Mouse (Mus musculus): ENCODE measurements around the gene Stac3.
A peak's percentile ranks its signal among the peaks of the same experiment; 100 is the strongest.

Gene Stac3

DNA sequence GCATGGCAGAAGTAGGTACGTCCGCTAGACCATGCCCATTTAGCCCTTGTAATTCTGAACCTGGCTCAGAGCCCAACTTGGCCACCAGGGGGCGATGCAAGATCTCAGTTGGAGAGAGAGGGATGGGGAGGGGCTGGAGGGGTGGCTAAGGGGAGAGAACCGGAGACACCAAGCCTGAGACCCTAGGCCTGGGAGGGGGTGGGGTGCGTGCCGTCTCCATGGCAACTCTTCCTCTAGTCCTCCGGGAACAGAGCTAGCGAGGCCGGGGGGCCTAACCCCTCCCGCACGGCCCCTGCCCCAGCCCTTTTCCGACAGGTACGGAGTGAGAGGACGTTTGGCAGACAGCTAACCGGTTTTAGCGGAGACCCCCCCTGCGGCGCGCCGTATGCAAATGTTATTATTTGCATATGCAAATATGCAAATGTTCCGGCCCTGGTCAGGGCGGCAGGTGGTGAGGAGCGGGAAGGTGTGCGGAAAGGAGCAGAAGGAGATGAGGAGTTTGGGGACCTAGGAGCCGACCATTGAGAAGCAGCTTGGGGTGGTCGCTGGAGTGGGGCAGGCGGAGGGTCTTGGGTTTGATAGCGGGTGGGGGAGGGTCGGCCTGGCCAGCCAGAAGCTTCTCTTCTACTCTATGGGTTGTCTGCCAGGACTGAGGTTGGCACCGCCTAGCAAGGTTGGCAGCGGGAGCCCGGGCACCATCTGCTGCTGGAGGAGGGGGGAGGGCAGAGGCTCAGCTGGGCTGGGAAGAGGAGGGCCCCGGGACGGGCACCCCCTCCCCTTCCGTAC, 7.8 kb downstream of the Stac3 start:
- DNase-seq (ENCODE audit: low read depth, low spot score): peak; percentile 86

DNA sequence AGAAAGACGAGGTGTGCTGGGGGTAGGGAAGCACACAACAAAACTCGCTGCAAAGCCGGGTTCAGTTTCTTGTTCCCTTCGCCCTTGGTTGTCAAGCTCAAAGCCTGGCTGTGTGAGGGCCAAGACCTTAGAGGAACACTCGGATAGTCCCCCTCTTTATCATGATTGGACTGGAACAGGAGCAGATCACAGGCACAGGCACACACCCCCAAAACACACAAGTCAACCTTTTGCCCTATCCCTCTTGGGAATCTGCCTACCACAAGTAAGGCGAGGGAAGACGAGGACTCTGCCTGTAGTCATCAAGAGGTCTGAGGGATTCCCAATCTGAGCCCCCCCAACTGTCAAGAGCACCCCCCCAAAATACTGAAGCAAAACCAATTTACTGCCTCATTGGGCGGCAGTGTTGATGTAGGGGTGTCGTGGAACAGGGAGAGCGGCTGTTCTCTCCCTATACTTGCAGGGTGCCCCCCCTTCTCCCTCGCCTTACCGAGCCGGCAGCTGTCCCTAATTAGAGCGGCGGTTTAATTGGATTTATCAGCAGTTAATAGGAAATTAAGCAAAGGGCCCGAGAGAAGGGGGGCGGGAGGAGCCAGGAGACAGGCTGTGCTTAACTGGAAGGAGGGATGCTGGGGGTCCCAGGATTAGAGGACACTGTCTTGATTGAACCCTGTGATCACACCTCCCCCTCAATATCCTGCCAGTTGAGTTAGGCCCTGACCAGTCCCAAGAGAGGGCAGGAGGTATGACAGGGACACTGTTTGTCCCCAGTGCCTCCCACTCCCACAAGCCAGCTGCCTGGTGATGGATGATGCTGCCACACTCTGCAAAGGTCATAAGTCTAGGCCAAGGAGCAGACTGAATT, 8.6 kb downstream of the Stac3 start:
- DNase-seq (ENCODE audit: low read depth, low spot score): no peak

DNA sequence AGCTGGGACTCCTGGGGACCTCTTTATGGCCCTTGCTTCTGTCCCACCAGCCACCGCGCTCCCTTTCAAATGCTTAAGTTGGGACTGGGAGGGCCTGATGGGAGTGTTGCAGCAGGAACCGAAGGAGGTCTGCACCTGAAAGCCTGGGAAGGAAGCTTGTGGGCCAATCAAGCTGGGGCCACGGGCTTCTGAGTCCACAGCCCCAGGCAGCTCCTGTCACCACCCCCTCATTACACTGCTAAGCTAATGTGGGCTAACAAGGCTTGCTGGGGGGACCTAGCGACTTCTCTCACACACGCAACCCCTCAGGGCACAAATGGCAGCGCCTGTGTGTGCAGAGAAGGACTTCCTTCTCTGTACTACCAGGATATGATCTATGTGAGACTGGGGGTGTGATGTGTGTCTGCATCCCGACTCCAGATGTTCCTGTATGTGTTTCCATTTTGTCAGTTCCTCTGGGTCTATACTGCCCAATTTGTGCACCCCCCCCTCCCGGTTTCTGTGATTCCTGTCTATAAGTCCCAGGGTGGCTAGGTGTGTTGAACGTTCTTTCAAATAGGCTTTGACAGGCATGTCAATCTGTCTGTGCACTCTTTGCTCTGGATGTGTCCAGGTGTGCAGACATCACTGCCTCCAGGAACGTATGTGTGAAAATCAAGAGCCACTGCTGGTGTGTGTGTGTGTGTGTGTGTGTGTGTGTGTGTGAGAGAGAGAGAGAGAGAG, 9.6 kb downstream of the Stac3 start:
- DNase-seq (ENCODE audit: low read depth, low spot score): no peak

DNA sequence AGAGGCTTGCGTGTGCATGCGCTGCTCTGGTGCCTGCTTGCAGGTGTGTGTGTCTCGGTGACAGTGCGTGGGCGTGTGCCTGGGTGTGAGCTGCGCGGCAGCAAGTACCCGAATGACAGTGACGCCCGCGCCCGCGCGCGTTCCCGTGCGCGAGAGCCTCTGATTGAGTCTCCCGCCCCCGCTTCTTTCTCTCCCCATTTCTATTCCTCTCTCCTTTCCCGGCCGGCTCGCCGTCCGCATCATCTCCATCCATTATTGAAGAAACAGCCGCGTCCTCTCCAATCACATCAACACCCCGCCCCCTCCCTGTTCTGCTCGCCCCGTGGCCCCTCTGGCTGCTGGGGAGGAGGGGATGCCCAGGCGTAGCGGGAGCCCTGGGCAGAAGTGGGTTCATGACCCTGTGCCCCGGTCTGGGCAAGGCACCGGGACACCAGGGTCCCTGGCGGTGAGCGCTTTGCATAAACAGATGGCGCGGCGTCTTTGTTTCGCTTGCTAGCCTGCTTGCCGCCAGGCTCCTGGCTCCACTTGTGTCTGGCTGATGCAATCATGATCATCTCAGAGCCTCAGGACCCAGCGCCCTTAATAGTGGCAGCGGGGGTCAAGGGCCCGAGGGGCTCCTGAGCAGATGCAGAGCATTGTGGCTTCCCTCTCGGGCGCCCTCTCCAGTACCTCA, 10.3 kb downstream of the Stac3 start:
- peak; percentile 88 for DNase-seq (ENCODE audit: low read depth, low spot score)

DNA sequence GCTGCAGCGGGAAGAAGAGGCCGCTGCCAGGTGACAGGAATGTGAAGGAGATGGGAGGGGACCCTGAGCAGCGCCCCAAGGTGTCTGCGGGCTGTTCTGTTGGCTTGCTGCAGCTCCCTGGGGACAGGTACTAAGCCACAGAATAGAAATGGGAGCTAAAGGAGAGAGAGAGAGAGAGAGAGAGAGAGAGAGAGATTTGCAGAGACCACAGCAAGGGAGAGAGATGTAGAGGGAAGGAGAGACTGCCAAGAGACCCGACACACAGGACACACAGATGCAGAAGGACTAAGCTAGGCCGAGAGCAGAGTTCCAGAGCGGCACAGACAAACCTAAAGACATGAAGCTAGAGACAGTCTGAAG, 10.8 kb downstream of the Stac3 start:
- no peak for DNase-seq (ENCODE audit: low read depth, low spot score)

DNA sequence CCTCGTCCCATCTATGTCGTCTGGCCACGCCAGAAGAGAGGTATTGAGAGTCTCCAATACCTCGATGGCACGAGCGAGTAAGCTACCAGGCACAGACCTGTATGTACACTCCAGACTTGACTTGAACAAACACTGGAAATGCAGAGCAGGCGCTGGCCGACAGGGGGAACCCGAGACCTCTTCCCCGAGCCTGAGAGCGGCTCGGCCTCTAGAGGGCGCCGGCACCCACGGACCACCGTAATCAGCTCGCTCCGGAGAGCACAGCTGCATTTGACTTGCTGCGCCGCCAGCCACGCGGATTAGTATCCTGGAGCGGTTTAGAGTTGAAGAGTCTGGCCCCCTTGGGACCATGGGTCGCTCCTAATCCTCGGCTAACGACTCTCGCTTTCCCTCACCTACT, 11.3 kb downstream of the Stac3 start:
- DNase-seq (ENCODE audit: low read depth, low spot score): peak; percentile 92

DNA sequence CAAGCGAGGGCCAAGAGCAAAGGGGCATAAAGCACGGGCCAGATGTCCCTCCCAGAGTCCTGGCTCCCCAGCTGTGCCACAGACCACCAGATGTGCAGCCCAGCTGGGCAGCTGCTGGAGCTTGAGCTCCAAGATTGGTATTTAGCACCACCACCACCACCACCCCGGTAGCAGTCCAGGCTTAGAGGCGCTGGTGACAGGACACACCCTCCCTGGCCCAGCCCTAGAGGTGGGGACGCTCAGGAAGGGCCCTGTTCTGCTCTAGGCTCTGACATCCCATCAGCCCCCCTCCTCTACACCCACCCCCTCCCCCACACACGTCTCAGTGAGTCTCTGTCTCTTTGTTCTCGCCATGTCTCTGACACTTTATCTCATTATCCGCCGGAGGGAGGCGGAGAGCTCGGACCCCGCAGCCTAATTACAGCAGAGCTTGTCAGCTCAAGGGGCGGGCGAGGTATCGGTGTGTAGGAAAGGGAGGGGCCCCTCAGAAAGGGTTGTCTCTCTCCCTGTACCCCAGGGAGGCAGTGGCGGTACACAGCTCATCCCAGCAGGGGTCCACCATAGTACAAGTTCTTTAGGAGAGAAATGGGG, 12.1 kb downstream of the Stac3 start:
- DNase-seq (ENCODE audit: low read depth, low spot score): peak; percentile 31

DNA sequence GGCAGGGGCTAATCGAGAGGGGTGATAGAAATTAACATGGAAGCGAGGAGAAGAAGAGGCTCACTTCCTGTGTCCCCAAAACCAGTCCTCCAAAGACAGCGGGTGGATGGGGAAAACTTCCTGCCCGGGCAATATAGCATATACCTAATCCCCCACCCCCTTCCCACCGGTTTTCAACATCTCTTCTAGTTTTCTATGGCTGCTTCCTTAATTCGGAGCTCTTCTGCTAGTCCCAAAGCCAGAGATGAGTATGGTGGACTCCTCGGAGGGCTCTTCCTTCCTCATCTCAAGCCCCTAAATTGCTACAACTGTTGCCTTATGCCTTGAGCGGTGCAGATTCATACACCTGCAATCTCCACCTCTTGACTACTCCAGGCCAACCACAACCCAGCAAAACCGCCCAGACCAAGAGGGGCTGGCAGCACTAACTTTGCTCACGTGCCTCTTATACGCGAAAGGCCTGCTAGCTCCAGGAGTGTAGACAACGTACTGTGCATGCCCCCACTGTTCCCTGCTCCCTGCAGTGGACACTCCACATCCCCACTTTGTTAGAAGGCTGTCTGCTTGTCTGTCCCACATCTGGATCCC, 12.7 kb downstream of the Stac3 start:
- DNase-seq (ENCODE audit: low read depth, low spot score): no peak

DNA sequence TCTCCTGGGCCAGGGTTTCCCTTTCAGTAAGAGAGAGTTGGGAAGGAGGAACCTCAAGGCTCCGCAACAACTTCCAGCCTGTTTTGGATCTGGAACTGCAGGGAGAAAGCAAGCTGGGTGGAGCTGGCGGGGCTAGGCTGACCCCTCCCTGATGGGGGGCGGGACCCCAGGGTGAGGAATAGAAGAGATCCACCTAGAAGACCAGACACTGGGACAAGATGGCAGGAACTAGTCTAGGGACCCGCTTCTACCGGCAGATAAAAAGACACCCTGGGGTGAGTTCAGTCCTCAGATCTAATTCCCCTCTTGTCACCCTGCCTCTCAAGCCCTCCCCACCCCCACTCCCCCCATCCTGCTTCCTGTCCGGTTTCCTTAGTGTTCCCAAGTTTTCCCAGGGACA, 13.3 kb downstream of the Stac3 start, which contains the start of gene Ndufa4l2:
Ndufa4l2 (plus strand) TSS at position 204 of the 400 bp plus-strand sequence.
- no peak for DNase-seq (ENCODE audit: low read depth, low spot score)

DNA sequence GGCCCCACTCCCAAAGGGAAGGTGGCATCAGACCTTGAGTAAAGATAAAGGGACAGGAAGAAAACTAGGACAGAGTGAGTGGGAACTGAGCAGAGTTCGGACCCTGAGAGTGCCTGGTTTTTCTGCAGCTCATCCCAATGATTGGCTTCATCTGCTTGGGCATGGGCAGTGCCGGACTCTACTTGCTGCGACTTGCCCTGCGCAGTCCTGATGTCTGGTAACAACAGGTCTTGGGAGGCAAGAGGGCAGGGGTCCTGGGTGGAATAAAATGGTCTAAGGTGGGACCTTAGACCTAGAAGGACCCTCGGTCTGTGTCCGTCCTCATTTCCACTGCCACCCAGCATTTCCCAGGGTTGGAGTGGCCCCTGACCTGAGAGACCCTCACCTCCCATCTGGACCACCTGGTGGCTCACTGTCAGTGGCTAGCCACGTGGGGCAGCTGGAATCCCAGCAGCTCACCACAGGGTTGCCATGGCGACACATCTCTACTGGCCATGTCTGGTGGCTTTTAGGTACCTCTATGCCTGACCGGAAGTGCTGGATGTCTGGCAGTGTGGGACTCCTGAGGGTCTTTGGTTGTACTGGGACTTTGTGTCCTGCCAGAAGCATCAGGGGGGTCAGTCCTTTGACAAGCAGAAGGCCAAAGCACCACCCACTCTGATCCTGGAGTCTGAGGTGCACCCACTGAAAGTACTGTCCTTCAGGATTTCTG, 13.9 kb downstream of the Stac3 start:
- no peak for DNase-seq (ENCODE audit: low read depth, low spot score)

DNA sequence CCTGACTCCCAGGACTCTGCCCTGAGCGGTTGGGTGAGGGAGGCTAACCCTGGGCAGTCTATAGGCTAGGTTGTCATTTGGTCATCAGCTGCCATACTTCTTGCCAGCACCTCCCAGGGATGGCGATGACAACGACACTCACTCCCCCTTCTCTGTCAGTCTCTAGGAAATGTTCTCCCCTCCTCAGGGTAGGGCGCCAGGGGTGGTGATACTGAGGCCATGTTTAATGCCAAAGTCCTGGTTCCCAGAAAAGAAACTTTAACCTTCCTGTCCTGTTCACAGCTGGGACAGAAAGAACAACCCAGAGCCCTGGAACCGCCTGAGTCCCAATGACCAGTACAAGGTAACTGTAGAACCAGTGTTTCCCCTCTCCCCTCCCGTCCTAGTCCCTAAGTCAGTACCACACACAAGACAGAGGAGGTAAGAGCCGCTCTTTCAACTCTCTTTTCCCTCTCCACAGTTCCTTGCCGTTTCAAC, 14.5 kb downstream of the Stac3 start:
- no peak for DNase-seq (ENCODE audit: low read depth, low spot score)

DNA sequence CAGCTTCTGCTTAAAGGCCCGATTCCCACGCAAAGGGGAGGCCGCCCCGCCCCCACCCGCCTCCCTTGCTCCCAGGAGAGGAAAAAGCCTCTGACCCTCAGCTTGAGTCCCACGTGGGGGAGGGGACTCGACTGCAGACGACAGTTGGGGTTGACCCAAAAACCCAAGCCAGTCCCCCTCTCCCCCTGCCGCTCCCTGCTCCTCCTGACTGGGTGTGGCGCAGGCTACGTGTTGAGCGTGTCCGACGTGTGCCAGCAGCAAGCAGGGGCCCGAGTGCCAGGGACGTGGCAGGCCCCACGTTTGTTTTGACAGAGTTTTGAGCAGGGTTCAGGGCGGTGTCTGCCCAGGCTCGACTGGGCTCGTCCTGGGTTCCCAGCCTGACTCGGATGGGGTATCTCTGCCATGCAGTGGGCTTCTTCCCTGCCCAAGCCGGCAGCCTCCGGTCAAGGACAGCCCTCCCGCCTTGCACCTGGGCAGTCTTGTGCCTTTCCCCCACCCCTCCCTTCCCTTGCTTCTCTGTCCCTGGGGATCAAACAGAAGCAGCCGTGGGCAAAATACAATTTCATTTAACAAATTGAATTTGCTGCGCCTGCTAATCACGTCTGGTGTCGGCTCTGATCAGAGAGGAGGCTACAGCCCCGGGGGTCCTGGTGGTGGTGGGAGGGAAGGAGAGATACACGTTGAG, 15.2 kb downstream of the Stac3 start:
- no peak for DNase-seq (ENCODE audit: low read depth, low spot score)

DNA sequence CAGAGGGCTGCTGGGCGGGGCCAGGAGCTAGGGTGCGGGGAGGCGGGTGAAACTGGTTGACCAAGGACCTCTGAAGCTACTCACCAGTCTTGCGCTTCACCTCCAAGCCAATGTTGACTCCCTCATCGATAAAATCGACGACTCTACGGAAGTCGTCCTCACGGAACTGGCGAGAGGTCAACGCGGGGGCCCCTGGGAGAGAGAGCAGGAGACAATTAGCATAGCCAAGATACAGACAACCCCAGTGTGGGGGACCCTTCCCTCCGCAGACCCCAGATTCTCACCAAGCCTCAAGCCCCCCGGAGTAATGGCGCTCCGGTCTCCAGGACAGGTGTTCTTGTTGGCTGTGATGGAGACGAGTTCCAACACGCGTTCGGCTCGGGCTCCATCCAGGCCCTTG, 16.5 kb downstream of the Stac3 start:
- no peak for DNase-seq (ENCODE audit: low read depth, low spot score)

DNA sequence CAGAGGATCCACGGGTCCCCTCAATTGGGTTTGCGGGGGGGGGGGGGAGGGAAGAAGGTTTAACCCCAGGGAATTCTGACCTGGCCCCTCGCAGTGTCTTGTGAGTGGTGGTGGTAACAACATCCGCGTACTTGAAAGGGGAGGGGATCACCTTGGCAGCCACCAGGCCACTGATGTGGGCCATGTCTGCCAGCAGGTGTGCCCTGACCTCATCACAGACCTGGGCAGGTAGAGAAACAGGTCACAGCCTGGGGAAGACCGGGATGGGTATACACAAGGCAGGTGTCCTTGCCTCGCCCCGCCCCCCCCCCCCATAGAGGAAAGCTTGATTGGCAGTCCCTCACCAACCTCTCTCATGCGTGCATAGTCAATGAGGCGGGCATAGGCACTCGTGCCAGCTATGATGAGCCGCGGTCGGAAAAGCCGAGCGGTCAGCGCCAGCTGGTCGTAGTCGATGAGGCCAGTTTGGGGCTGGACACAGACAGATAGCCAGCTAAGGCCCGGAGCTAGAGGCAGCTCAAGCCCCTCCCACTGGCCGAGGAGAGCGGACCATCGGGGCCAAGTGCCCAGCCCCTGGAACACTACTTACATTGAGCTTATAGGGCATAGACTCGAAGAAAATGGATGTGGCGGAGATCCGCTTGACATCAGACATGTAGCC, 17.7 kb downstream of the Stac3 start:
- no peak for DNase-seq (ENCODE audit: low read depth, low spot score)

DNA sequence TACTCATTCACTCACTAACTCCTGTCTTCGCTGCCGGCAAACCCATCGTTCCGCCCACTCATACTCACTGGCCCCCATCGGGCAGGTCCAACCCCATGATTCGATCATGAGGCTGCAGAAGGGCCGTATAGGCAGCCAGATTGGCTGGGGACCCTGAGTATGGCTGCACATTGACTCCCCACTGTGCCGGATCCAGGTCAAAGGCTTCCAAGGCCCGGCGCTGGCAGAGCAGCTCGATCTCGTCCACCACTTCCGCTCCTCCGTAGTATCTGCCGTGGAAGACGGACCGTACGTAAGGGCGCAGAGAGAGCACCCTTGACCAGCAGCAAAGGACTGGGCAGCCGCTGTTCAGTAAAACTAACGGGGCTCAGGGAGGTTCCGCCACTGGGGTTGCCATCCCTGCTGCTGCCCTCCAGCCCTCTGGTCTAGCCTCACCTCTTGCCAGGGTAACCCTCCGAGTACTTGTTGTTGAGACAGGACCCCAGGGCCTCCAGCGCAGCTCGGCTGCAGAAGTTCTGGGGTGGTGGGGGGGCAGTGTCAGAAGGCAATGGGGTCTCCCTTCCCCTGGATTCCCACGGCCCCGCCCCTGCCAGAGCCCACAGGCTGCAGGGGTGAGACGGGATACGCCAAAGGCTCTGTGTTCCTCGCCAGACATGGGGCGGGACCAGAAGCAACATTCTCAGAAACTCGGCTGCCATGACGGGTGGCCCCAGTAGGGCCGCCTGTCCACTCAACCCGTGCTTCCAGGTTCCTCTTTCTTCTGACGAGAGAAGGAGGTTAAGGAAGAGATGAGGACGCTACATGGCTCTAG, 18.6 kb downstream of the Stac3 start:
- no peak for DNase-seq (ENCODE audit: low read depth, low spot score)

DNA sequence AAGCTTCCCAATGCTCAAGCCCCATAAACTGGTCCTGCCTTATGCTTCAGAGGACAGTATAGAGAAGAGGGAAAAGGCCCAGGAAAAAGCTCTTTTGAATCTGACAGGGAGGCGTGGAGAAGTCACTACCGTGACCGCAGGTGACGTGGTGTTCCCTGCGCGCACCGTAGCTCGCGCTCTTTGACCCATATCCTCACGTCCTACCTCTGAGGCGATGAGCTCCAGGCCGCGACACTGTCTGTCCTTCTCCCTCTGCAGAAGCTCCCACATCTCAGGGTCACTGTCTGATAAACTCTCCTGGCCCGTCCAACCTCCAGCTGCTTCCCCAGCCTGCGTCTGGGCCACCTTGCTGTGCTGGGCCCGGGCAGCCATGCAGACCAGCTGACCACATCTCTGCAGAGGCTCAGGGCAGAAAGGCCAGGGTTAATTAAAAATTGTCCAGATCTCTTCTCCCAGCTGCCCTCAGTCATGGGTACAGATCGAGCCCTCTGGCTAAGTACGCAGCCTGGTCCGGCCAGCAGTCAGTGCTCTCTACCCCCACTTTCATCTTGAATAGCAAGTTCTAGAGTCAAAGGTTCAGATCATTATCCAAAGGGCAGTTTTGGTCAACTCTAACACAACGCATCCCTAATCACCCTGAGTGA, 19.4 kb downstream of the Stac3 start:
- peak; percentile 1 for DNase-seq (ENCODE audit: low read depth, low spot score)

DNA sequence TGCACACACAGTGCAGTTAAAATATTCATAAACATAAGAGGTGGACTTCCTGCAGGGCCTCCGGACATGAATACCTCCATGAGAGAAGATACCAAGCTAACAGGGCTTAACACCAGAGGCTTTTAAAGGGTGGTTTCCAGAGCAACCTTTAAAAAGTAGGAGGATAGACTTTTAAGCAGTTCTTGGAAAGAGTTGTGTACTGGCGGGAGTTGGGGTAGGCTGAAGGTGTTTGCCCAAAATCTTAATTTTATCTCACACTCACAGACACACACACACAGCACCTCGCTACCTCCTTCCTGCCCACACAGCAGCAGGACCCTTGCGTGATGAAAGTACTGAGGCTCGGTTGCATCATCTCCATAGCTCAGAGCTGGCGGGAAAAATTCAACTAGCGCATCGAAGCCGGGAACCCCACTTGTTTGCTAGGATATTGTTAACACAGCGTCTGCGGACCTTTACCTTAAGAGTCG, 20.2 kb downstream of the Stac3 start:
- peak; percentile 53 for DNase-seq (ENCODE audit: low read depth, low spot score)

Measured in CD4-positive helper T cell, adult 2 months (primary cell).